Mouse (Mus musculus) heart, embryonic 15.5 days (tissue): ENCODE results near the gene Gpc2. TPM values are rescaled to one million over a fixed set of nuclear protein-coding genes. Genes with fewer than 3 reads are reported as not detected.

Experiments
- ATAC-seq: fragments of 200-750 bp; cut with Nextera tagmentation; replicated peaks from 2 replicates; pipeline ENCODE4 v1.8.0; 2017; ENCODE audit warnings: low read depth, moderate TSS enrichment; ENCODE audit not compliant: insufficient number of reproducible peaks, insufficient read depth, low FRiP score
- H3K27ac ChIP-seq: fragments of 300-500 bp; sonication (generic); 2 replicates; pipeline ENCODE4 v1.5.1; 2015; ENCODE audit warnings: mild to moderate bottlenecking, inconsistent platforms
- H3K27me3 ChIP-seq: fragments of 300-500 bp; sonication (generic); 2 replicates; pipeline ENCODE4 v1.6.1; 2015; ENCODE audit warnings: inconsistent platforms
- H3K36me3 ChIP-seq: fragments of 300-500 bp; sonication (generic); 2 replicates; pipeline ENCODE4 v1.6.1; 2015; ENCODE audit warnings: mild to moderate bottlenecking, inconsistent platforms
- H3K4me1 ChIP-seq: fragments of 300-500 bp; sonication (generic); replicated peaks from 2 replicates; pipeline ENCODE4 v1.6.1; 2015; ENCODE audit warnings: inconsistent platforms
- H3K4me2 ChIP-seq: fragments of 300-500 bp; sonication (generic); 2 replicates; pipeline ENCODE4 v1.6.1; 2015; ENCODE audit warnings: inconsistent platforms, mild to moderate bottlenecking, moderate library complexity
- H3K4me3 ChIP-seq: fragments of 300-500 bp; sonication (generic); 2 replicates; pipeline ENCODE4 v1.5.1; 2015; ENCODE audit warnings: mild to moderate bottlenecking, inconsistent platforms
- H3K9ac ChIP-seq: fragments of 300-500 bp; sonication (generic); 2 replicates; pipeline ENCODE4 v1.6.1; 2015; ENCODE audit warnings: mild to moderate bottlenecking, inconsistent platforms
- H3K9me3 ChIP-seq: fragments of 300-500 bp; sonication (generic); replicated peaks from 2 replicates; pipeline ENCODE4 v1.6.1; 2016; ENCODE audit warnings: inconsistent platforms
- WGBS: fragments of 180-500 bp; shearing (Covaris S2); methylation state at CpG from one replicate; pipeline ENCODE4 v1.1.7; 2015; ENCODE audit warnings: mixed read lengths; 5-methylcytosine and 5-hydroxymethylcytosine counted together
- polyA plus RNA-seq: library from polyadenylated mRNA; unstranded; fragments of >200 nt; fragmentation: Nextera tagmentation; extraction: Ambion mirVana; gene quantifications from 2 replicates; pipeline ENCODE4 v1.2.1, GENCODE M21; 2015

The Gpc2 gene
- polyA plus RNA-seq, 1 experiment from 2014 or later = 6.3 TPM

DNA sequence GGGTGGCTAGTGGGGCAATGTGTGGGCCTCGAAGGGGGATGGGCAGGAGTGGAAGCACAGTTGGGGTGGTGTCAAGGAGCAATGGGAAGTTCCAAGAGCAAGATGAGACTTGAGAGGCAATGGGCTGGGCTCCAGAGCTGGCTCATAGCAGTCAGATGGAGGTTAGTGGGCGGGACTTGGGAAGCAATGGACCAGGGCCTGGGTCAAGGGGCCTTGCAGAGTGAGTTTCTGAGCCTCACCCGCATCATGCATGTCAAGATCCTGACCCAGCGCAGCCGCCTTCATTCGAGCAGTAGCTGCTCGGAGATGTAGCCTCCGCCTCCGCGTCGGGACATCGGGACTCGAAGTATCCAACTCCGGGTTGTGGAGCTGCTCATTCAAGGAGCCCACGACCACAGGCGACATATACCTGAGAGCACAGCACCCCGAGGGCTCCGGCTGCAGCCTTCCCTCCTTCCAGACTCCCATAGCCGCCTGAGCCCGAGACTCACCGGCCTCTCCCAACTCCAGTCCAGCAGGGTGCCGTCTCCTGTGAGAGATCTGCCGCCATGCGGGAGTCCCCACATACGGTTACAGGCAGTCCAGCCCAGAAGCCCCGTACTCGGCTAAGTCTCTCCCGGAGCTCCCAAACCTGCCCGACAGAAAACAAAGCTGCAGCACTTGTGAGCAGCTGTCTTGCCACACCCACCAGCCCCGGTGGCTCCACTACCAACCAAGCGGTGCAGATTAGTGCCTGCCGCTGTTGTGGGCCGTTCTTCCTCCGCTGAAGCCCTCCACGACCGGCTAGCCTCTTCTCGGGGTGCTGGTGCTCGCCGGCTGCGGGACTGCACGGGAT is 4.4 kb downstream of the Gpc2 start:
- no peak for ATAC-seq
- Histone ChIP-seq H3K9ac (peak overlapping the region; percentile 38; the same call in 1 of the 2 replicates), H3K4me2 (peak overlapping the region; percentile 60), H3K4me1 (peaks cover 22% of the 10 kb centered on the region), H3K36me3 (no peaks in the 10 kb centered on the region), H3K27ac (no peak overlapping the region), H3K4me3 (peak overlapping the region; percentile 32), H3K27me3 (peaks cover 34% of the 10 kb centered on the region), H3K9me3 (no peaks in the 10 kb centered on the region)
- WGBS = 38% methylated on average over 41 of the region's 41 CpGs

DNA sequence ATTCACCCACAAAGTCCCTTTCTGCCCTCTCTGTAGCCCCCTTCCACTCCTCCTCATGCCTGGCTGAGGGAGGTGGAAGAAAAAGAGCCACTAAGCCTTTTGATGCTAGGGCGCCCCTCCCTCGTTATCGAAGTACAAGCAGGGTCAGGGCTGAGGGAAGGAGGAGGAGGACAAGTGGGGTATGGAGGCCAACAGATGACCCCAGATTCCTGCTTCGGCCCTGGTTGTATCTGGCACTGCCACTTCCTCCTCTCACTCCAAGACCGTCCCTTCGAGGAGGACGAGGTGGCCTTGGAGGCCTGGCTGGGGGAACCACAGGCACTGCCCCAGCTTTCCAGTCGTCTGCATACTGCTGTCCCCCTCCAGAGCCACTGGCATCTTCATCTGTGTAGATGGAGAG is 5.6 kb downstream of the Gpc2 start:
- Histone ChIP-seq H3K9ac (no peak overlapping the region), H3K9me3 (no peaks in the 10 kb centered on the region), H3K4me3 (no peak overlapping the region), H3K27ac (no peak overlapping the region), H3K36me3 (no peaks in the 10 kb centered on the region), H3K4me1 (peaks cover 12% of the 10 kb centered on the region; the same call in 1 of the 2 replicates), H3K4me2 (no peak overlapping the region), H3K27me3 (peaks cover 34% of the 10 kb centered on the region)
- 71% methylated on average over 8 of the region's 8 CpGs for whole genome bisulfite sequencing
- ATAC-seq = no peak

DNA sequence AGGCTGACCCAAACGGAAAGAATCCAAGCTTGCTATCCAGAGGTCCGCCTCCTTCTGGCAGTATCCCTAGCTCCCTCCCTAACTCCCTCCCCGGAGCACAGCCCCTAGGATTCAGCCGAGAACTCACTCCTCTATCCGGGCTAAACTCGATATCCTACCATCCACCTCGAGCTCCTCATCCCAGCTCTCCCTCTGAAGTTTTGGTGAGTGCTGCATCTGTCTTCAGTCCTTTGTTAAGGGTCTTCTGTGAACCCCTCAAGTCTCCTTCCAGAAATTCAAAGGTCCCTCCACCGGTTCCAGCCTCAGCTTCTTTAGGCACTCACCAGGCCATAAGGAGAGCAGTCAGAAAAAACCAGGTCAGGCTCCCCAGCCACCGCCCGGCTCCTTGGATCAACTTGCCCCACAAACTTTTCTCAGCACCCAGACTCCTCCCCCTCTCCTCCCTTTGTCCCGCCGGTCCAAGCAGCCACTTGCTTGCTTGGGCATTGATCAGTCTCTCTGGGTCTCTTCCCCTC is 7.3 kb downstream of the Gpc2 start, which contains the start of gene Gal3st4:
TSS of gene Gal3st4 (minus strand) at position 432 of the 515 bp plus-strand sequence.
- WGBS = 3% methylated on average over 12 of the region's 12 CpGs
- peak within 1 kb of the TSS; percentile 10 for H3K4me3 ChIP-seq
- 0 out of 2 replicates have a peak within 1 kb of the TSS, but pooled peaks have one; percentile 8 for H3K9ac ChIP-seq
- H3K27me3 ChIP-seq = peaks cover 34% of the 10 kb centered on the region
- H3K9me3 ChIP-seq = no peaks in the 10 kb centered on the region
- H3K4me2 ChIP-seq = peak within 1 kb of the TSS; percentile 37
- ATAC-seq = no peak
- H3K36me3 ChIP-seq = no peaks in the 10 kb centered on the region
- peak within 1 kb of the TSS; percentile 47 for H3K27ac ChIP-seq
- peaks cover 10% of the 10 kb centered on the region; the same call in 1 of the 2 replicates for H3K4me1 ChIP-seq

DNA sequence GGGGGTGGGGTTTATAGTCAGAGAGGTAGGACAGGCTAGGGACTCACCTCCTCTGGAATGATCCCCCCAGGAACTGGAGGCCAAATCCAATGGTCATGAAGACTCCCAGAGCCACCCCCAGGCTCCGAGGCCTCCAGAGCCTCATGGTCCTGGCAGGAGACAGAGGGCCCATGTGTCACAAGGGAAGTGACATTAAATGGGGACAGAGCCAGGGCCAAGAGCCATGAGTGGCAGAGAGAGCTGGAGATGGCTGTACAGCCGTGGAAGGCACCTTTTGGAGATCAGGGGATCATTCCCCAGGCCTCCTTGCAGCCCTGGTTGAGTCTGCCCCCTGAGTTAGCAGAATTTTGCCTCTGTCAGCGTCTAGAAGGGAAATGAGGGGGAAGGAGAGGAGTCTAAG is 8.6 kb downstream of the Gpc2 start:
- Histone ChIP-seq H3K27me3 (peaks cover 34% of the 10 kb centered on the region), H3K27ac (no peak overlapping the region), H3K4me2 (no peak overlapping the region), H3K9ac (no peak overlapping the region), H3K4me1 (peaks cover 10% of the 10 kb centered on the region; the same call in 1 of the 2 replicates), H3K4me3 (no peak overlapping the region), H3K9me3 (no peaks in the 10 kb centered on the region), H3K36me3 (no peaks in the 10 kb centered on the region; the same call in 1 of the 2 replicates)
- no peak for ATAC-seq
- WGBS = 40% methylated on average over 3 of the region's 3 CpGs

DNA sequence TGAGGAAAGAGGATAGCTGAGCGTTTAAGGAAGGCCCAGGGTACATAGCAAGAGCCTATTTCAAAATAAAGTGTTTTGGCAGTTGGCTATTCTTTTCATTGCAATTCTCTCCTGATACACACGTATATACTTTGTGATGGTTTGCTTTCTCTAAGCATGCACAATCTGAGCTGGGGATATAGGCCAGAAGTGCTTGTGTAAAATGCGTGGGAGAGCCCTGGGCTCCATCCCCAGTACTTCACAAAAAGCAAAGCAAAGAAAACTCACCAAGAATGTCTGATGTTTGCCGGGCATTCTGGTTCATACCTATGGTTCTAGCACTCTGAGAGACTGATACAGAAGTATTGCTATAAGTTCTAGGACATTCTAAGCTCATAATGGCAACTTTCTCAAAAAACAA is 10.8 kb downstream of the Gpc2 start:
- Histone ChIP-seq H3K27me3 (peaks cover 28% of the 10 kb centered on the region), H3K9ac (no peak overlapping the region), H3K9me3 (no peaks in the 10 kb centered on the region), H3K4me1 (peaks cover 8% of the 10 kb centered on the region), H3K36me3 (peaks cover 3% of the 10 kb centered on the region; the same call in 1 of the 2 replicates), H3K4me2 (no peak overlapping the region), H3K27ac (no peak overlapping the region), H3K4me3 (no peak overlapping the region)
- ATAC-seq = no peak
- 63% methylated on average over 4 of the region's 4 CpGs for WGBS

DNA sequence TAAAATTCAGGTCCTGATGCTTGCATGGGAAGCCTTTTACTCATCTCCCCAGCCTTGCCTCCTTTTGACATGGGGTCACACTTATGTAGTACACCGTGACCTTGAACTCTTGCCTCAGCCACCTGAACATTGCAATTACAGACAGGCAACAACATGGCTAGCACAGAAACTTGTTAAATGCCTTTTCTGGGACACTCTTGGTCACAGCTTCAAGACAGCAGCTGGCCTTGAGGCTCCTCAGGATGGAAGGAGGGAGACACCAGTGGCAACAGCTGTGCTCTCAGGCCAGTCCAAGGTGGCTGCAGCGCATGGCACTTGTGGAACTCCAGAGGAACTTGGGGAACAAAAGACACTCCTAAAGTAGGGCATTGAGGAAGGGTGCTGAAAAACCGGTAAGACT is 12.7 kb downstream of the Gpc2 start:
- peaks cover 3% of the 10 kb centered on the region; the same call in 1 of the 2 replicates for H3K36me3 ChIP-seq
- H3K4me3 ChIP-seq = no peak overlapping the region
- H3K27ac ChIP-seq = no peak overlapping the region
- H3K9ac ChIP-seq = no peak overlapping the region
- peaks cover 16% of the 10 kb centered on the region for H3K27me3 ChIP-seq
- peaks cover 17% of the 10 kb centered on the region for H3K4me1 ChIP-seq
- no peak overlapping the region for H3K4me2 ChIP-seq
- H3K9me3 ChIP-seq = no peaks in the 10 kb centered on the region
- 91% methylated on average over 3 of the region's 3 CpGs for WGBS
- ATAC-seq = no peak

DNA sequence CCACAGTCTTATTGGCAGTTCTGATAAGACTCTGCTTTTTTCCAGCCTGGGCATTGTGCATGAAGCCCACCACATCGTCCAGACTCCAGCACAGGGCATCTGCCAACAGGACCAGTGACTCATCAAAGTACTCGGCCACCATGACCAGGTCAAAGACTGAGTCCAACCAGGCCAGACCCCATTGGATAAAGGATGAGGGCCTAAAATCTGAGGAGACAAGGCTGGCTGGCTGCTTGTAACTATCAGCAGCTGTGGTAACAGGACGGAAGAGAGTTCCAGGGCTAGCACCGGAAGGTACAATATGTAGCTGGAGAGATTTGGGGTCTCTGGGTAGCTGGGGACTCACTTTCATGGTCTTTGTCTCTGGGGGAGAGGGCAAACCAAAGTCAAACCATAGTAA is 14.1 kb downstream of the Gpc2 start:
- H3K4me2 ChIP-seq = no peak overlapping the region
- no peak overlapping the region for H3K9ac ChIP-seq
- H3K4me3 ChIP-seq = no peak overlapping the region
- H3K36me3 ChIP-seq = peaks cover 6% of the 10 kb centered on the region; the same call in 1 of the 2 replicates
- peaks cover 2% of the 10 kb centered on the region for H3K27me3 ChIP-seq
- no peak overlapping the region for H3K27ac ChIP-seq
- 89% methylated on average over 4 of the region's 4 CpGs for WGBS
- ATAC-seq = no peak
- H3K9me3 ChIP-seq = no peaks in the 10 kb centered on the region
- H3K4me1 ChIP-seq = peaks cover 21% of the 10 kb centered on the region

DNA sequence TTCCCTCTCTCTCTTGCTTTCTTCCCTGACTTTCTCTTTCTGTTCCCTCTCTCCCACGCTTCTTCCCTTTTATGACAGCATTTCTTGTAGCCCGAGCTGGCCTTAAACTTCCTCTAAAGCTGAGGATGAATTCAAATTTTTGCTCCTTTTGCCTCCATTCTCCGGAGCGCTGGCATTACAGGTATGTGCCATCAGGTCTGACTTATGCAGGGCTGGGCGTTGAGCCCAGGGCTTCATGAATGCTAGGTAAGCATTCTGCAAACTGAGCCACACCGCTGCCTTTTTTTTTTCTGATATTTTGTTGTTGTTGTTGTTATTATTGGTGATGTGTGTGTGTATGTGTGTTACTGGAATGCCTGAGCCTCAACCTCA is 15.6 kb downstream of the Gpc2 start:
- H3K4me3 ChIP-seq = peak overlapping the region; percentile 68
- 11% methylated on average over 6 of the region's 6 CpGs for WGBS
- H3K4me1 ChIP-seq = peaks cover 34% of the 10 kb centered on the region
- no peaks in the 10 kb centered on the region for H3K9me3 ChIP-seq
- ATAC-seq = no peak
- H3K36me3 ChIP-seq = peaks cover 21% of the 10 kb centered on the region; the same call in 1 of the 2 replicates
- H3K27me3 ChIP-seq = no peaks in the 10 kb centered on the region
- peak overlapping the region; percentile 74; the same call in 1 of the 2 replicates for H3K27ac ChIP-seq
- H3K9ac ChIP-seq = peak overlapping the region; percentile 90
- H3K4me2 ChIP-seq = peak overlapping the region; percentile 93

DNA sequence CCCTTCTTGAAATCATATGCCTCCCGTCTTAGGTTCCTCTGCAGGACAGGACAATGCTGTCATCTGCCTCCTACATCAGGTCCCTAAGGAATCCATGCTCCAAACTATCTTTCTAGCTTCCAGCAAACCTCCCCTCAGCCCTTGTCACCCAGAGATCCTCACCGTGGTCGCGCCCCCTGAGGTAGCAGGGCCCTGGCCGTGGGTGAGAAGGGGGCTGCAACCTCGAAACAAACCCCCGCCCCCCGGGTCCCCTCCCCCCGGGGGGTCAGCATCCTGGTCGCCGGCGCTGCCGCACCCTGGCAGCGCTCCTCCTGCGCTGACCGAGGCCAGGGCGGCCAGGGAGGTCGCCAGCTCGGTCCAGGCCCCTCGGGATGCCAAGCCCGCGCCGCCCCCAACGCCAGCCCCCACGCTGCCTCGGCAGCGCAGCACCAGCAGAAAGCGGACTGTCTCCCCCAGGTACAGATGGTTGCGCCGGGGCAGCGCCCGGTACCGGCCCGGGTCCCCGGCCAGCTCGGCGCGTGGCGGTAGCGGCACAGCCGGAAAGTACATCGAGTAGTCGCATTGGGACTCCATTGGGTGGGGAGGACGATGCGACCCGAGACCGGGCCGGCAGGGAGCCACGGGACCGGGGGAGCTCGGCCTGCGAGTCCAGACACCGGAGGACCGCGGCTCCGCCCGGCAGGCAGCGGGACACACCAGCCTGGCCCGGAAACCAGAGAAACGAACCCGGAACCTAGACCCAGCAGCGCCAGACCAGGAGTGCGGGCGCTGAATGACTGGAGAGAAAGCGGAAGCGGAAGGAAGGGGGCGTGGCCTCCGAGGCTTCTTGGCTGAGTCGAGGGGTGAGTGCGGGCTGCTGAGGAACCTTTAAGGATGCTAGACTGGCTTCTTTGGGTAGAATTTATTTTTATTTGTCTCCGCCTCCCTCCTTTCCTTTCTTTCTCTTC is 16.3 kb downstream of the Gpc2 start, which contains the start of gene BC037034:
TSS of gene BC037034 (minus strand) at position 774 of the 947 bp plus-strand sequence.
- Histone ChIP-seq H3K27ac (peak within 1 kb of the TSS; percentile 74), H3K27me3 (no peaks in the 10 kb centered on the region), H3K4me3 (peak within 1 kb of the TSS; percentile 68), H3K4me1 (peaks cover 40% of the 10 kb centered on the region), H3K36me3 (peaks cover 27% of the 10 kb centered on the region), H3K9ac (peak within 1 kb of the TSS; percentile 90), H3K9me3 (no peaks in the 10 kb centered on the region), H3K4me2 (peak within 1 kb of the TSS; percentile 93)
- peak; percentile 84 for ATAC-seq
- under 1% methylated on average over 70 of the region's 71 CpGs for WGBS

DNA sequence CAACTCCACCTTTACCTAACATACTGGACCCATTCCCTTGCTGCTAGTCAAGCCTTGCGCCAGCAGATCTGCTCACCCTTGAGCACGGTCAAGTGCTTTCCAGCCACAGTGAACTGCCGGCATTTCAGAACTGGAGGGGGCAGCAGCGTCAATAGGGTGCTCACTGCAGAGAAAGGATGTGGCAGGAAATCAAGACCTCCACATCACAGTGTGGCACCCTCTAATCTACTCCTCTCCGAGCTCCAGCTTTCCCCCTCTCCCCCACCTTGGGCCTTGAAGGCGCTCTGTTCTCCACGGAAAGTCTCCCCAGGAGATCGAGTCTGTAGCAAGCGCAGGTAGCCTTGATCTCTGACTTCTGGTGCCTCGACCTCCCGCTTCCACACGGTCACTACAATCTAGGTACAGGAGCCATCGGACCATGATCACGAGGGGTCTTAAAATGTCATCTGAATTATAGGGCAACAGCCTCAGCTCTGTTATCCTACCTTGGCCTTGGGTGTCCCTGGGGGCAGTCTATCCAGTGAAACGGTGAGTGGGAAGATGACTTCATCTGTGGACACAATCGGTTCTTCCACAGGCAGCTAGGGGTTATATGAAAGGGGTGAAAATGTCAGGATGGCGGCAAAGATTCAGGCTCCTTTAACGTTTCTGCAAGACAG is 17.1 kb downstream of the Gpc2 start:
- Histone ChIP-seq H3K4me3 (peak overlapping the region; percentile 68), H3K27ac (0 out of 2 replicates have a peak overlapping the region, but pooled peaks have one; percentile 74), H3K4me2 (peak overlapping the region; percentile 93), H3K9me3 (no peaks in the 10 kb centered on the region), H3K4me1 (peaks cover 46% of the 10 kb centered on the region), H3K9ac (peak overlapping the region; percentile 90; the same call in 1 of the 2 replicates), H3K27me3 (no peaks in the 10 kb centered on the region), H3K36me3 (peaks cover 29% of the 10 kb centered on the region)
- 54% methylated on average over 18 of the region's 18 CpGs for WGBS
- ATAC-seq = no peak
